Mouse (Mus musculus) CH12.LX (cell line): Measurements from ENCODE around the gene Slc39a1. TPM values are rescaled to one million over a fixed set of nuclear protein-coding genes. Genes with fewer than 3 reads are reported as not detected.

Experiments
- DNase-seq: peaks from one replicate; pipeline ENCODE4 v3.0.0-alpha.2; 2013; ENCODE audit errors: extremely low read depth
- H3K27ac ChIP-seq: 2 replicates; pipeline ENCODE4 v1.5.1; 2012; ENCODE audit warnings: low read depth, mild to moderate bottlenecking, control low read depth, moderate library complexity; ENCODE audit not compliant: insufficient read depth
- H3K27me3 ChIP-seq: replicated peaks from 2 replicates; pipeline ENCODE3; 2012; ENCODE audit warnings: inconsistent platforms
- H3K36me3 ChIP-seq, 2 experiments: replicated peaks in 1 of 2; 2 replicates each; pipeline versions ENCODE3 to v1.6.1; 2012; ENCODE audit warnings: inconsistent platforms in 1 of 2, low read length in 1 of 2, mild to moderate bottlenecking in 1 of 2, mixed read lengths in 1 of 2, moderate library complexity in 1 of 2; ENCODE audit not compliant: control insufficient read depth in 1 of 2, insufficient read depth in 1 of 2
- H3K4me1 ChIP-seq, 2 experiments: 2 replicates each; pipeline ENCODE4 v1.6.1; 2012; ENCODE audit warnings: inconsistent platforms in 1 of 2, moderate library complexity in 1 of 2; ENCODE audit not compliant: insufficient read depth in 2 of 2, control insufficient read depth in 1 of 2
- H3K4me2 ChIP-seq: 2 replicates; pipeline ENCODE4 v1.6.1; 2012; ENCODE audit warnings: low read depth, mild to moderate bottlenecking, control low read depth; ENCODE audit not compliant: poor library complexity, insufficient read depth, severe bottlenecking
- H3K4me3 ChIP-seq, 3 experiments: fragments of 150-350 bp in 1 of 3; sonication (generic) in 1 of 3; replicated peaks in 1 of 3; 2 replicates each; pipeline versions ENCODE3 to v1.5.1; 2011 to 2012; ENCODE audit warnings: low read depth in 2 of 3, low read length in 2 of 3, mild to moderate bottlenecking in 2 of 3, moderate library complexity in 2 of 3, control low read depth in 1 of 3, improper control_type of control experiment in 1 of 3, inconsistent platforms in 1 of 3, mixed read lengths in 1 of 3; ENCODE audit not compliant: poor library complexity in 1 of 3
- H3K79me2 ChIP-seq: replicated peaks from 2 replicates; pipeline ENCODE4 v1.6.1; 2012; ENCODE audit warnings: mild to moderate bottlenecking, moderate library complexity; ENCODE audit not compliant: control insufficient read depth, poor library complexity, insufficient read depth, severe bottlenecking; ENCODE audit errors: extremely low read depth
- H3K9ac ChIP-seq: 2 replicates; pipeline ENCODE4 v1.6.1; 2012; ENCODE audit warnings: low read depth, mild to moderate bottlenecking, control low read depth, moderate library complexity; ENCODE audit not compliant: insufficient read depth
- H3K9me3 ChIP-seq: replicated peaks from 2 replicates; pipeline ENCODE3; 2012; ENCODE audit warnings: low read length, inconsistent platforms, mixed read lengths
- CHD1 ChIP-seq: IDR thresholded peaks from 2 replicates; pipeline ENCODE4 v1.6.1; 2012; ENCODE audit warnings: low read depth, low read length, improper control_type of control experiment, inconsistent platforms
- CHD2 ChIP-seq: IDR thresholded peaks from 2 replicates; pipeline ENCODE4 v1.6.1; 2011; ENCODE audit warnings: low read length, improper control_type of control experiment
- CTCF ChIP-seq, 2 experiments: IDR thresholded peaks in 1 of 2; conservative IDR thresholded peaks in 1 of 2; 2 replicates each; pipeline ENCODE4 v1.5.1; 2011 to 2012; ENCODE audit warnings: low read depth in 2 of 2, low read length in 2 of 2, improper control_type of control experiment in 1 of 2, inconsistent platforms in 1 of 2, mild to moderate bottlenecking in 1 of 2, moderate library complexity in 1 of 2
- E2F4 ChIP-seq: IDR thresholded peaks from 2 replicates; pipeline ENCODE4 v1.6.1; 2011; ENCODE audit warnings: low read depth, low read length, improper control_type of control experiment; ENCODE audit not compliant: insufficient replicate concordance
- ELF1 ChIP-seq: IDR thresholded peaks from 2 replicates; pipeline ENCODE4 v1.6.1; 2014; ENCODE audit warnings: low read depth, mild to moderate bottlenecking, inconsistent platforms, low read length, improper control_type of control experiment
- ETS1 ChIP-seq: conservative IDR thresholded peaks from 2 replicates; pipeline ENCODE4 v1.6.1; 2012; ENCODE audit warnings: low read depth, mild to moderate bottlenecking, inconsistent platforms, low read length, improper control_type of control experiment, moderate library complexity
- GABPA ChIP-seq: IDR thresholded peaks from 2 replicates; pipeline ENCODE4 v1.6.1; 2012; ENCODE audit warnings: low read depth, low read length, improper control_type of control experiment, inconsistent platforms; ENCODE audit not compliant: insufficient replicate concordance
- MAFK ChIP-seq: IDR thresholded peaks from 2 replicates; pipeline ENCODE4 v1.6.1; 2011; ENCODE audit warnings: low read length, improper control_type of control experiment; ENCODE audit not compliant: insufficient replicate concordance
- MAX ChIP-seq: IDR thresholded peaks from 2 replicates; pipeline ENCODE4 v1.6.1; 2011; ENCODE audit warnings: low read length, improper control_type of control experiment
- MYC ChIP-seq: IDR thresholded peaks from 2 replicates; pipeline ENCODE4 v1.6.1; 2011; ENCODE audit warnings: low read depth, mild to moderate bottlenecking, improper control_type of control experiment, low read length
- PAX5 ChIP-seq: IDR thresholded peaks from 2 replicates; pipeline ENCODE4 v1.6.1; 2012; ENCODE audit warnings: low read length, inconsistent platforms, mixed read lengths
- POLR2A ChIP-seq: IDR thresholded peaks from 2 replicates; pipeline ENCODE4 v1.6.1; 2011; ENCODE audit warnings: low read depth, mild to moderate bottlenecking, improper control_type of control experiment, low read length
- TBP ChIP-seq: conservative IDR thresholded peaks from 2 replicates; pipeline ENCODE4 v1.6.1; 2011; ENCODE audit warnings: low read depth, low read length, improper control_type of control experiment
- ZKSCAN1 ChIP-seq: IDR thresholded peaks from 2 replicates; pipeline ENCODE4 v1.6.1; 2012; ENCODE audit warnings: low read depth, inconsistent platforms, low read length, improper control_type of control experiment, borderline replicate concordance
- ZNF384 ChIP-seq: IDR thresholded peaks from 2 replicates; pipeline ENCODE4 v1.6.1; 2012; ENCODE audit warnings: low read depth, low read length, improper control_type of control experiment, inconsistent platforms
- dilution Hi-C: fragments of 300-500 bp; cut with MboI; formaldehyde crosslinking; loops from 2 replicates; pipeline ENCODE4 v1.14.3; 2020; ENCODE audit warnings: low sequenced_read_pairs; ENCODE audit not compliant: extremely low pct_unique_long_range_greater_than_20kb, extremely low pct_ligation_motif_present
- in situ Hi-C: fragments of 300-500 bp; cut with MboI; formaldehyde crosslinking; loops from 3 replicates; pipeline ENCODE4 v1.14.3; 2019; ENCODE audit warnings: low sequenced_read_pairs, low pct_ligation_motif_present, low pct_unique_long_range_greater_than_20kb, mixed read lengths
- polyA plus RNA-seq: library from polyadenylated mRNA; unstranded; fragments of >175 nt; gene quantifications from 2 replicates; pipeline ENCODE4 v1.2.1, GENCODE M21; 2012; ENCODE audit warnings: low read depth; ENCODE audit not compliant: insufficient read length
- total RNA-seq, 2 experiments: library from RNA; depleted of rRNA; stranded (reverse); fragments of 300-350 nt in 1 of 2; fragments of >200 nt in 1 of 2; gene quantifications; 2 replicates each; pipeline ENCODE4 v1.2.3; 2012 to 2014

The Slc39a1 gene
- total and polyA plus RNA-seq, 3 experiments: 23.8 to 42.2 (median 40.7) TPM

DNA sequence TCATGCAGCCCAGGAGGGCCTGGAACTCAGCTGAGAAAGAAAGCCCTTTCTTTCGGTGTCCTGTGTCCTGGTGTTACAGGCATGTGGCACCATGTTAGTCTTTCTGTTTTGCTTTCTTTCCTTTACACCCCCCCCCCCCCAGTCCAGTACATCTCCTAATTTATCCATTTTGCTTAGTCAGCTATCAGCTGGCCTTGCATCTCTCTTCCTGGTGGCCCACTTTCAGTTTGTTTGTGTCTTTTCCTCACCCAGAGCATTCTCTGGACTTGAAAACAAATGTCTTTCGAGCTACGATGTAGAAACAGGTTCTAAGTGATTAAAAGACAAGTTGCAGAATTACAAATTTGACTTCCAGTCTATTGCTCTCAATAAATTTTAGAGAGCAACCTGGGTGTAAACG lies 25.5 kb upstream of the Slc39a1 start:
- no peaks in the 10 kb centered on the region for H3K27me3 ChIP-seq
- no peak for DNase-seq
- dilution Hi-C loops (no loop called here), in situ Hi-C loops (loop anchor here (5.0 kb wide), 1 partner anchor 150 kb away; no protein-coding TSS in a partner anchor)
- no peak overlapping the region for H3K9ac ChIP-seq
- H3K36me3 ChIP-seq: no peaks in the 10 kb centered on the region
- H3K4me1 ChIP-seq: peaks cover 10 to 35% of the 10 kb centered on the region in 2 experiments; a peak in 3 of 4 replicates
- H3K27ac ChIP-seq: no peak overlapping the region
- no peaks in the 10 kb centered on the region for H3K79me2 ChIP-seq
- TF ChIP-seq MAFK (peak; percentile 50; the same call in 1 of the 2 replicates), MAX (no peak)
- no peak overlapping the region for H3K4me2 ChIP-seq
- no peak overlapping the region for H3K4me3 ChIP-seq
- no peaks in the 10 kb centered on the region for H3K9me3 ChIP-seq

- peaks cover 10 to 35% of the 10 kb centered on the region in 2 experiments; a peak in 3 of 4 replicates for H3K4me1 ChIP-seq
- H3K27ac ChIP-seq: no peak overlapping the region
- no peaks in the 10 kb centered on the region for H3K27me3 ChIP-seq
- H3K79me2 ChIP-seq: no peaks in the 10 kb centered on the region
- no peak for DNase-seq
- H3K4me2 ChIP-seq: no peak overlapping the region
- no peaks in the 10 kb centered on the region for H3K36me3 ChIP-seq
- dilution Hi-C loops (no loop called here), in situ Hi-C loops (loop anchor here (5.0 kb wide), 1 partner anchor 149 kb away; no protein-coding TSS in a partner anchor)
- no peak overlapping the region for H3K9ac ChIP-seq
- TF ChIP-seq MYC (no peak), GABPA (no peak), CHD2 (no peak), CHD1 (no peak), TBP (no peak), ETS1 (no peak), MAX (no peak), E2F4 (no peak), ELF1 (no peak), ZKSCAN1 (no peak), POLR2A (no peak), ZNF384 (no peak), PAX5 (no peak)
- no peaks in the 10 kb centered on the region for H3K9me3 ChIP-seq
- no peak overlapping the region for H3K4me3 ChIP-seq
These were observed 25.0 kb upstream of the Slc39a1 start for GRCm38 (mm10) chr3:90222941-90223340.

DNA sequence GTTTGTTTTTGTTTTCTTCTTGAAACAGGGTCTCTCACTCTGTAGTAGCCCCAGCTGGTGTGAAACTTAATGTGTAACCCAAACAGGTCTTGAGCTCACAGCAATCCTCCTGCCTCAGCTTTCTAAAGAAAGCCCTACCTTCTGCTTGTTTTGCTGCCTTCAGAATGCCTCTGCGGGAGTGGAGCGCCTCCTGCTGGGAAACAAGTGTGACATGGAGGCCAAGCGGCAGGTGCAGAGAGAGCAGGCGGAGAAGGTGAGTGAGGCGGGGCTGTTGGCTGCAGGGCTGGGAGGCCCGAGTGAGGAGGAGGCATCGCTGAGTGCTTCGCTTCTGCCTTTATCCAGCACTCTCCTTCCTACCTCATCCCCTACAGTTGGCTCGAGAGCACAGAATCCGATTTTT lies 23.6 kb upstream of the Slc39a1 start:
- no peak overlapping the region for H3K4me3 ChIP-seq
- H3K36me3 ChIP-seq: peaks cover 0 to 2% of the 10 kb centered on the region in 2 experiments
- no peak for DNase-seq
- H3K9me3 ChIP-seq: peaks cover 6% of the 10 kb centered on the region
- in situ Hi-C loops (loop anchor here (5.0 kb wide), 1 partner anchor 148 kb away; no protein-coding TSS in a partner anchor), dilution Hi-C loops (no loop called here)
- no peak overlapping the region for H3K27ac ChIP-seq
- no peak overlapping the region for H3K4me2 ChIP-seq
- peaks cover 10 to 35% of the 10 kb centered on the region in 2 experiments; a peak in 3 of 4 replicates for H3K4me1 ChIP-seq
- H3K79me2 ChIP-seq: no peaks in the 10 kb centered on the region
- H3K9ac ChIP-seq: no peak overlapping the region
- peak in 1 of 2 experiments; percentile 29; a peak in 2 of 4 replicates for TF ChIP-seq CTCF (conservative IDR thresholded peaks at IDR 0.05 in 1 of 2, IDR thresholded peaks at IDR 0.05 in 1 of 2; ENCODE audit: low read depth in 2 of 2, low read length in 2 of 2)
- no peak for TF ChIP-seq CHD1
- H3K27me3 ChIP-seq: no peaks in the 10 kb centered on the region
